8 mouse cellular contexts compared by ENCODE assay signal in genomic region chr11:98781851-98782512, GRCm38 (mm10). TPM values are rescaled to one million over a fixed set of nuclear protein-coding genes. Genes with fewer than 3 reads are reported as not detected.
A peak's percentile ranks its signal among the peaks of the same experiment; 100 is the strongest.
DNase-seq lines count a peak whose midpoint lies in the region; ATAC-seq and TF ChIP-seq lines count a peak whose summit lies in the region.

No protein-coding gene starts in this region.

- no peak for DNase-seq in spleen, adult 2 months (ENCODE audit: low read depth in 1 of 2, low spot score in 2 of 2)
- no peak for DNase-seq in spleen, postnatal 4 days (ENCODE audit: low spot score in 2 of 2)
- DNase-seq in heart, postnatal 36 days: peak; percentile 50 to 62
- DNase-seq in layer of hippocampus, postnatal 10 days (ENCODE audit: low spot score in 2 of 2): peak; percentile 69 to 72
- DNase-seq in midbrain, embryonic 11.5 days (ENCODE audit: low spot score, missing footprints): no peak
- DNase-seq in testis, postnatal 10 days (ENCODE audit: low spot score): peak; percentile 74
- DNase-seq in thymus, postnatal 36 days: no peak

- peak overlapping the region; percentile 21; the same call in 1 of the 2 replicates for H3K4me2 ChIP-seq in forebrain, embryonic 15.5 days (replicated peaks)
- peak overlapping the region; percentile 26 for H3K4me2 ChIP-seq in midbrain, embryonic 11.5 days

- H3K27ac ChIP-seq in spleen, adult 2 months (ENCODE audit: insufficient read depth, low read length): 0 out of 2 replicates have a peak overlapping the region, but pooled peaks have one; percentile 7
- H3K27ac ChIP-seq in forebrain, embryonic 15.5 days (replicated peaks): peak overlapping the region; percentile 88
- peak overlapping the region; percentile 62; the same call in 1 of the 2 replicates for H3K27ac ChIP-seq in midbrain, embryonic 11.5 days (ENCODE audit: low read depth, low read length)

- peaks cover 30% of the 10 kb centered on the region for H3K4me1 ChIP-seq in spleen, adult 2 months (ENCODE audit: control insufficient read depth, insufficient read depth, insufficient read length)
- H3K4me1 ChIP-seq in forebrain, embryonic 15.5 days: peaks cover 55% of the 10 kb centered on the region
- peaks cover 39% of the 10 kb centered on the region for H3K4me1 ChIP-seq in midbrain, embryonic 11.5 days (ENCODE audit: control insufficient read depth, insufficient read depth, low read length)

- H3K36me3 ChIP-seq in spleen, adult 2 months (ENCODE audit: control insufficient read depth, insufficient read depth, low read length): no peaks in the 10 kb centered on the region
- no peaks in the 10 kb centered on the region for H3K36me3 ChIP-seq in forebrain, embryonic 15.5 days
- no peaks in the 10 kb centered on the region for H3K36me3 ChIP-seq in midbrain, embryonic 11.5 days (ENCODE audit: control insufficient read depth, insufficient read depth, low read length)

- H3K9me3 ChIP-seq in forebrain, embryonic 15.5 days: no peaks in the 10 kb centered on the region
- H3K9me3 ChIP-seq in midbrain, embryonic 11.5 days (ENCODE audit: control insufficient read depth, low read length): no peaks in the 10 kb centered on the region

- H3K4me3 ChIP-seq in spleen, adult 2 months (ENCODE audit: extremely low read depth, insufficient read depth, insufficient read length): no peak overlapping the region
- H3K4me3 ChIP-seq in forebrain, embryonic 15.5 days: no peak overlapping the region
- no peak overlapping the region for H3K4me3 ChIP-seq in midbrain, embryonic 11.5 days (ENCODE audit: low read depth, low read length)

- no peak overlapping the region for H3K9ac ChIP-seq in forebrain, embryonic 15.5 days (replicated peaks)
- peak overlapping the region; percentile 34 for H3K9ac ChIP-seq in midbrain, embryonic 11.5 days (ENCODE audit: low read length)

- no peak for TF ChIP-seq POLR2A in spleen, adult 2 months (IDR thresholded peaks at IDR 0.05; ENCODE audit: low read depth, low read length)

- peak; percentile 41 for ATAC-seq in forebrain, embryonic 15.5 days (replicated peaks)
- no peak for ATAC-seq in midbrain, embryonic 11.5 days (ENCODE audit: low FRiP score)

- no peaks in the 10 kb centered on the region for H3K27me3 ChIP-seq in spleen, adult 2 months (ENCODE audit: control insufficient read depth, insufficient read depth, low read length)
- H3K27me3 ChIP-seq in forebrain, embryonic 15.5 days: no peaks in the 10 kb centered on the region
- H3K27me3 ChIP-seq in midbrain, embryonic 11.5 days (ENCODE audit: control insufficient read depth, insufficient read depth, low read length): no peaks in the 10 kb centered on the region

- WGBS in spleen, adult 2 months: 68% methylated on average over 12 of the region's 14 CpGs
- WGBS in forebrain, embryonic 15.5 days: 12% methylated on average over 14 of the region's 14 CpGs
- 14% methylated on average over 12 of the region's 14 CpGs for WGBS in midbrain, embryonic 11.5 days

- intact Hi-C loops in heart, postnatal 36 days (cut with DNase I): no loop called here

- TF ChIP-seq CTCF in spleen, adult 2 months (IDR thresholded peaks at IDR 0.05; ENCODE audit: extremely low read depth, insufficient read depth, insufficient read length, insufficient replicate concordance): no peak

RNA-seq across cellular contexts. Expression of gene Nr1d1, which starts 6.8 kb away (rescaled TPM):
- 27.7 and 29.0 TPM in 2 replicates for polyA plus RNA-seq in spleen, adult 2 months (2012; rRNA removed)
- 3.6 TPM in 2 replicates for polyA plus RNA-seq in forebrain, embryonic 15.5 days (2015; fragmentation: Nextera tagmentation; extraction: Ambion mirVana)
- total RNA-seq in heart, postnatal 36 days (2021): 100 to 1,000 TPM; 104 to 107 TPM
- total RNA-seq in layer of hippocampus, postnatal 10 days (2021): 10 to 100 TPM; 39.1 to 41.5 TPM
- polyA plus RNA-seq in midbrain, embryonic 11.5 days (2014; fragmentation: Nextera tagmentation; extraction: Ambion mirVana): 0.93 and 1.2 TPM in 2 replicates

RNA-seq across cellular contexts. Expression of gene Msl1, which starts 13.3 kb away (rescaled TPM):
- polyA plus RNA-seq in spleen, adult 2 months (2012; rRNA removed): 23.3 and 41.2 TPM in 2 replicates
- 30.2 and 31.7 TPM in 2 replicates for polyA plus RNA-seq in forebrain, embryonic 15.5 days (2015; fragmentation: Nextera tagmentation; extraction: Ambion mirVana)
- total RNA-seq in heart, postnatal 36 days (2021): 10 to 100 TPM; 74.4 to 75.3 TPM
- 100 to 1,000 TPM; 147 to 157 TPM for total RNA-seq in layer of hippocampus, postnatal 10 days (2021)
- polyA plus RNA-seq in midbrain, embryonic 11.5 days (2014; fragmentation: Nextera tagmentation; extraction: Ambion mirVana): 24.0 and 25.1 TPM in 2 replicates

RNA-seq across cellular contexts. Expression of gene Casc3, which starts 22.7 kb away (rescaled TPM):
- 30.2 and 32.6 TPM in 2 replicates for polyA plus RNA-seq in spleen, adult 2 months (2012; rRNA removed)
- 53.5 and 53.9 TPM in 2 replicates for polyA plus RNA-seq in forebrain, embryonic 15.5 days (2015; fragmentation: Nextera tagmentation; extraction: Ambion mirVana)
- 10 to 100 TPM; 26.1 to 26.2 TPM for total RNA-seq in heart, postnatal 36 days (2021)
- total RNA-seq in layer of hippocampus, postnatal 10 days (2021): 10 to 100 TPM; 65.8 to 66.3 TPM
- polyA plus RNA-seq in midbrain, embryonic 11.5 days (2014; fragmentation: Nextera tagmentation; extraction: Ambion mirVana): 51.9 and 53.1 TPM in 2 replicates

RNA-seq across cellular contexts. Expression of gene Thra, which starts 41.5 kb away (rescaled TPM):
- polyA plus RNA-seq in spleen, adult 2 months (2012; rRNA removed): 19.8 and 20.7 TPM in 2 replicates
- polyA plus RNA-seq in forebrain, embryonic 15.5 days (2015; fragmentation: Nextera tagmentation; extraction: Ambion mirVana): 164 and 166 TPM in 2 replicates
- 100 to 1,000 TPM; 100 to 111 TPM for total RNA-seq in heart, postnatal 36 days (2021)
- total RNA-seq in layer of hippocampus, postnatal 10 days (2021): 1,000 to 10,000 TPM; 1,331 to 1,411 TPM
- polyA plus RNA-seq in midbrain, embryonic 11.5 days (2014; fragmentation: Nextera tagmentation; extraction: Ambion mirVana): 21.9 and 23.7 TPM in 2 replicates

RNA-seq across cellular contexts. Expression of gene Med24, which starts 52.7 kb away (rescaled TPM):
- 53.6 and 69.1 TPM in 2 replicates for polyA plus RNA-seq in spleen, adult 2 months (2012; rRNA removed)
- polyA plus RNA-seq in forebrain, embryonic 15.5 days (2015; fragmentation: Nextera tagmentation; extraction: Ambion mirVana): 85.1 and 93.6 TPM in 2 replicates
- total RNA-seq in heart, postnatal 36 days (2021): 10 to 100 TPM; 45.2 to 52.7 TPM
- total RNA-seq in layer of hippocampus, postnatal 10 days (2021): 100 to 1,000 TPM in 1 of 2 experiments, 10 to 100 TPM in 1; 93.8 to 103 TPM
- 66.1 and 67.1 TPM in 2 replicates for polyA plus RNA-seq in midbrain, embryonic 11.5 days (2014; fragmentation: Nextera tagmentation; extraction: Ambion mirVana)

Comparison
In these comparisons a context has a peak if more than half of its experiments do, and no peak if none do; other contexts are left out.
1. DNase-seq: peak in heart, postnatal 36 days (2 of 2), layer of hippocampus, postnatal 10 days (2 of 2) and testis, postnatal 10 days (single experiment); none in spleen, adult 2 months (0 of 2), spleen, postnatal 4 days (0 of 2), midbrain, embryonic 11.5 days (single experiment) and thymus, postnatal 36 days (0 of 2).
2. H3K27ac ChIP-seq: peak in every context shown above with its lines; median percentile 88 in forebrain, embryonic 15.5 days; 62 in midbrain, embryonic 11.5 days; 7 in spleen, adult 2 months.